In the genomic region with DNA sequence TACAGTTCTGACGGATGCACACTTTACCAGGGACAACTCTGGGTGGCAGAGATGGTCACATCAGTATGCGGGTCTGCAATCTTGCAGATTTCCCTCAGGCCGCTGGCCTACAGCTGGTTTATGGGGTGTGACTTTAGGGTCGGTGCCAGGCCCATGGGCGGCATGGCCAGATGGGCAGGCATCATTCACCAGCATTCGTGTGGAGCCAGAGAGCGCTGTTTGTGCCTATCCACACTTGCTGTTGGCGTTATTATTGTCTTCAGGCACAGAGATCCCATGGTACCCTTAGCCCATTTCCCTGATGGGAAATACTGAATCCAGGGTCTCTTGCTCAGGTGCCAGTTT, we compare ENCODE assay signal across 23 mouse cellular contexts. TPM values are rescaled to one million over a fixed set of nuclear protein-coding genes. Genes with fewer than 3 reads are reported as not detected.
DNase-seq lines count a peak whose midpoint lies in the region; ATAC-seq and TF ChIP-seq lines count a peak whose summit lies in the region.
"Had no signal": no experiment of that assay in that cellular context is flagged by ENCODE, and none has a peak within 500 bp of the region (broad histone marks: within the 10 kb centered on the region; RNA-seq: fewer than 3 reads in every experiment).

No protein-coding gene starts in this region.

- no peak overlapping the region for H3K9ac ChIP-seq in heart, postnatal 0 days (replicated peaks; ENCODE audit: low read depth, low read length)
- no peak overlapping the region for H3K9ac ChIP-seq in limb, embryonic 15.5 days
- H3K9ac ChIP-seq: embryonic facial prominence, embryonic 15.5 days; hindbrain, embryonic 14.5 days; liver, embryonic 15.5 days had no signal

- TF ChIP-seq POLR2A in lung, adult 2 months (IDR thresholded peaks at IDR 0.05; ENCODE audit: borderline replicate concordance, extremely low read depth, low read depth, low read length) = no peak

- peaks cover 29% of the 10 kb centered on the region for H3K4me1 ChIP-seq in heart, postnatal 0 days (ENCODE audit: control insufficient read depth, insufficient read depth)
- peaks cover 57% of the 10 kb centered on the region for H3K4me1 ChIP-seq in heart, embryonic 10.5 days
- peaks cover 53% of the 10 kb centered on the region for H3K4me1 ChIP-seq in lung, adult 2 months (ENCODE audit: control insufficient read depth, insufficient read depth, low read length)
- peaks cover 70% of the 10 kb centered on the region for H3K4me1 ChIP-seq in limb, embryonic 15.5 days

- H3K4me3 ChIP-seq in heart, postnatal 0 days (ENCODE audit: low read depth, low read length) = peak overlapping the region; percentile 29; the same call in 1 of the 2 replicates
- no peak overlapping the region for H3K4me3 ChIP-seq in heart, embryonic 10.5 days
- peak overlapping the region; percentile 40 for H3K4me3 ChIP-seq in lung, adult 2 months (replicated peaks; ENCODE audit: extremely low read depth, low read depth, low read length)
- H3K4me3 ChIP-seq in limb, embryonic 15.5 days = no peak overlapping the region
- H3K4me3 ChIP-seq: embryonic facial prominence, embryonic 15.5 days; liver, embryonic 15.5 days; midbrain, embryonic 10.5 days; myocyte had no signal

- ATAC-seq in heart, postnatal 0 days (ENCODE audit: insufficient read depth, low read depth) = no peak
- no peak for ATAC-seq in limb, embryonic 15.5 days (ENCODE audit: insufficient number of reproducible peaks, low FRiP score, low TSS enrichment, low read depth)
- ATAC-seq: activated CD4-positive, CD25-positive, alpha-beta regulatory T cell, adult 4 months; forebrain, embryonic 16.5 days; inflammation-experienced regulatory T-cells, adult 6 months; midbrain, embryonic 16.5 days had no signal

- no peak overlapping the region for H3K27ac ChIP-seq in heart, postnatal 0 days (ENCODE audit: low read depth)
- H3K27ac ChIP-seq in heart, embryonic 10.5 days = no peak overlapping the region
- H3K27ac ChIP-seq in limb, embryonic 15.5 days = no peak overlapping the region
- H3K27ac ChIP-seq: embryonic facial prominence, embryonic 15.5 days; hindbrain, embryonic 14.5 days; liver, embryonic 15.5 days; midbrain, embryonic 10.5 days had no signal

- intact Hi-C loops in gastrocnemius, postnatal 14 days (cut with DNase I; ENCODE audit: low total_unique reads) = no loop called here

- WGBS in heart, postnatal 0 days = 83% methylated on average over 8 of the region's 8 CpGs
- WGBS in heart, embryonic 10.5 days = 92% methylated on average over 8 of the region's 8 CpGs
- WGBS in lung, adult 2 months = 55% methylated on average over 8 of the region's 8 CpGs
- WGBS in limb, embryonic 15.5 days = 67% methylated on average over 8 of the region's 8 CpGs

- H3K36me3 ChIP-seq in heart, postnatal 0 days (replicated peaks; ENCODE audit: control insufficient read depth, insufficient read depth, low read length) = no peaks in the 10 kb centered on the region
- H3K36me3 ChIP-seq in heart, embryonic 10.5 days = no peaks in the 10 kb centered on the region
- no peaks in the 10 kb centered on the region for H3K36me3 ChIP-seq in limb, embryonic 15.5 days
- H3K36me3 ChIP-seq: embryonic facial prominence, embryonic 15.5 days had no signal

- no peak for TF ChIP-seq CTCF in heart, postnatal 0 days (IDR thresholded peaks at IDR 0.05; ENCODE audit: low read depth)
- no peak for TF ChIP-seq CTCF in lung, adult 2 months (IDR thresholded peaks at IDR 0.05; ENCODE audit: insufficient read depth, low read length)

- H3K9me3 ChIP-seq in heart, postnatal 0 days (replicated peaks; ENCODE audit: control insufficient read depth, low read length) = no peaks in the 10 kb centered on the region
- no peaks in the 10 kb centered on the region for H3K9me3 ChIP-seq in heart, embryonic 10.5 days
- H3K9me3 ChIP-seq in limb, embryonic 15.5 days = no peaks in the 10 kb centered on the region
- H3K9me3 ChIP-seq: embryonic facial prominence, embryonic 15.5 days; liver, embryonic 15.5 days; midbrain, embryonic 10.5 days had no signal

- peak; percentile 61 for DNase-seq in gastrocnemius, postnatal 14 days
- DNase-seq in gastrocnemius, postnatal 25 days = no peak
- no peak for DNase-seq in heart, postnatal 0 days (ENCODE audit: low spot score)
- no peak for DNase-seq in heart, embryonic 10.5 days (ENCODE audit: low spot score)
- DNase-seq in lung, adult 2 months = no peak
- no peak for DNase-seq in lung, adult 18-20 months
- no peak for DNase-seq in natural killer cell, adult 2 months (ENCODE audit: low spot score in 2 of 2)
- DNase-seq: cerebellum, adult 8-10 months; kidney, adult 18-20 months; kidney, postnatal 10 days; lung, postnatal 36 days had no signal

- H3K27me3 ChIP-seq in heart, postnatal 0 days (ENCODE audit: control insufficient read depth, insufficient read depth, low read length) = no peaks in the 10 kb centered on the region
- no peaks in the 10 kb centered on the region for H3K27me3 ChIP-seq in heart, embryonic 10.5 days (ENCODE audit: insufficient read depth, poor library complexity, severe bottlenecking)
- H3K27me3 ChIP-seq in limb, embryonic 15.5 days = no peaks in the 10 kb centered on the region
- H3K27me3 ChIP-seq: embryonic facial prominence, embryonic 15.5 days; liver, embryonic 15.5 days had no signal

- peak overlapping the region; percentile 49 for H3K4me2 ChIP-seq in heart, postnatal 0 days (ENCODE audit: low read depth, low read length)
- 0 out of 2 replicates have a peak overlapping the region, but pooled peaks have one; percentile 6 for H3K4me2 ChIP-seq in limb, embryonic 15.5 days
- H3K4me2 ChIP-seq: embryonic facial prominence, embryonic 15.5 days; hindbrain, embryonic 14.5 days; liver, embryonic 15.5 days had no signal

- TF ChIP-seq EP300 in heart, postnatal 0 days (IDR thresholded peaks at IDR 0.05; ENCODE audit: low read depth) = no peak

RNA-seq across cellular contexts. Expression of a gene that starts 14.0 kb away (rescaled TPM):
- total RNA-seq in gastrocnemius, postnatal 14 days (2021) = 10 to 100 TPM; 17.4 to 23.4 TPM
- total RNA-seq in gastrocnemius, postnatal 25 days (2021) = 10 to 100 TPM; 16.8 to 17.8 TPM
- total RNA-seq in heart, postnatal 0 days (2014; rRNA removed; ENCODE audit: low replicate concordance) = 86.1 and 96.0 TPM in 2 replicates
- 42.9 and 43.8 TPM in 2 replicates for polyA plus RNA-seq in heart, postnatal 0 days (2015; fragmentation: Nextera tagmentation; extraction: Ambion mirVana)
- 34.1 and 41.2 TPM in 2 replicates for polyA plus RNA-seq in heart, embryonic 10.5 days (2016; fragmentation: Nextera tagmentation; extraction: Ambion mirVana)
- polyA plus RNA-seq in lung, adult 2 months (2012; rRNA removed) = 122 and 144 TPM in 2 replicates
- polyA plus RNA-seq in limb, embryonic 15.5 days (2015; fragmentation: Nextera tagmentation; extraction: Ambion mirVana) = 51.2 and 54.7 TPM in 2 replicates

RNA-seq across cellular contexts. Expression of a gene that starts 34.9 kb away (rescaled TPM):
- total RNA-seq in gastrocnemius, postnatal 14 days (2021) = 1 to 10 TPM; 1.9 to 2.0 TPM
- total RNA-seq in gastrocnemius, postnatal 25 days (2021) = 1 to 10 TPM; 3.2 to 3.9 TPM
- not detected in 2 replicates for total RNA-seq in heart, postnatal 0 days (2014; rRNA removed; ENCODE audit: low replicate concordance)
- polyA plus RNA-seq in heart, postnatal 0 days (2015; fragmentation: Nextera tagmentation; extraction: Ambion mirVana) = 0.26 and 0.54 TPM in 2 replicates
- polyA plus RNA-seq in heart, embryonic 10.5 days (2016; fragmentation: Nextera tagmentation; extraction: Ambion mirVana) = not detected in 2 replicates
- 0.14 TPM in 1 of 2 replicates, not detected in the other for polyA plus RNA-seq in lung, adult 2 months (2012; rRNA removed)
- polyA plus RNA-seq in limb, embryonic 15.5 days (2015; fragmentation: Nextera tagmentation; extraction: Ambion mirVana) = 2.6 and 3.6 TPM in 2 replicates
- total RNA-seq: common myeloid progenitor, adult 5-6 weeks; granulocyte monocyte progenitor cell, adult 5-6 weeks had no signal
- polyA plus RNA-seq: activated CD4-positive, CD25-positive, alpha-beta regulatory T cell, adult 4 months had no signal

RNA-seq across cellular contexts. Expression of a gene that starts 35.6 kb away (rescaled TPM):
- 10 to 100 TPM; 12.0 to 13.2 TPM for total RNA-seq in gastrocnemius, postnatal 14 days (2021)
- total RNA-seq in gastrocnemius, postnatal 25 days (2021) = 10 to 100 TPM; 10.6 to 10.7 TPM
- 6.5 and 11.4 TPM in 2 replicates for total RNA-seq in heart, postnatal 0 days (2014; rRNA removed; ENCODE audit: low replicate concordance)
- 11.7 TPM in 2 replicates for polyA plus RNA-seq in heart, postnatal 0 days (2015; fragmentation: Nextera tagmentation; extraction: Ambion mirVana)
- polyA plus RNA-seq in heart, embryonic 10.5 days (2016; fragmentation: Nextera tagmentation; extraction: Ambion mirVana) = 26.4 and 26.9 TPM in 2 replicates
- 33.5 and 36.2 TPM in 2 replicates for polyA plus RNA-seq in lung, adult 2 months (2012; rRNA removed)
- 28.3 and 28.7 TPM in 2 replicates for polyA plus RNA-seq in limb, embryonic 15.5 days (2015; fragmentation: Nextera tagmentation; extraction: Ambion mirVana)

RNA-seq across cellular contexts. Expression of a gene that starts 38.2 kb away (rescaled TPM):
- under 1 TPM; 0.42 to 0.68 TPM for total RNA-seq in gastrocnemius, postnatal 14 days (2021)
- total RNA-seq in gastrocnemius, postnatal 25 days (2021) = under 1 TPM in 1 of 2 experiments, not detected in 1; 0.46 TPM
- total RNA-seq in heart, postnatal 0 days (2014; rRNA removed; ENCODE audit: low replicate concordance) = 0.39 and 1.6 TPM in 2 replicates
- 3.7 and 4.1 TPM in 2 replicates for polyA plus RNA-seq in heart, postnatal 0 days (2015; fragmentation: Nextera tagmentation; extraction: Ambion mirVana)
- polyA plus RNA-seq in heart, embryonic 10.5 days (2016; fragmentation: Nextera tagmentation; extraction: Ambion mirVana) = 0.20 TPM in 1 of 2 replicates, not detected in the other
- polyA plus RNA-seq in lung, adult 2 months (2012; rRNA removed) = 1.0 and 1.4 TPM in 2 replicates
- polyA plus RNA-seq in limb, embryonic 15.5 days (2015; fragmentation: Nextera tagmentation; extraction: Ambion mirVana) = 1.5 and 1.6 TPM in 2 replicates
- total RNA-seq: common myeloid progenitor, adult 5-6 weeks; granulocyte monocyte progenitor cell, adult 5-6 weeks had no signal
- polyA plus RNA-seq: activated CD4-positive, CD25-positive, alpha-beta regulatory T cell, adult 4 months had no signal

RNA-seq across cellular contexts. Expression of a gene that starts 52.3 kb away (rescaled TPM):
- total RNA-seq in gastrocnemius, postnatal 14 days (2021) = 1 to 10 TPM; 3.2 to 3.3 TPM
- total RNA-seq in gastrocnemius, postnatal 25 days (2021) = 1 to 10 TPM; 2.4 to 2.7 TPM
- total RNA-seq in heart, postnatal 0 days (2014; rRNA removed; ENCODE audit: low replicate concordance) = 57.9 and 65.2 TPM in 2 replicates
- 14.1 and 18.2 TPM in 2 replicates for polyA plus RNA-seq in heart, postnatal 0 days (2015; fragmentation: Nextera tagmentation; extraction: Ambion mirVana)
- polyA plus RNA-seq in heart, embryonic 10.5 days (2016; fragmentation: Nextera tagmentation; extraction: Ambion mirVana) = 26.7 and 40.5 TPM in 2 replicates
- 34.6 and 38.4 TPM in 2 replicates for polyA plus RNA-seq in lung, adult 2 months (2012; rRNA removed)
- 32.6 and 37.8 TPM in 2 replicates for polyA plus RNA-seq in limb, embryonic 15.5 days (2015; fragmentation: Nextera tagmentation; extraction: Ambion mirVana)

Comparison
In these comparisons a context has a peak if more than half of its experiments do, and no peak if none do; other contexts are left out.
1. H3K4me3 ChIP-seq: peak in heart, postnatal 0 days (single experiment) and lung, adult 2 months (single experiment); none in heart, embryonic 10.5 days (single experiment) and limb, embryonic 15.5 days (single experiment).